Mouse (Mus musculus): Measurements from ENCODE around the gene Traf3. TPM values are rescaled to one million over a fixed set of nuclear protein-coding genes. Genes with fewer than 3 reads are reported as not detected.

Gene Traf3
- polyA plus RNA-seq (2017; shearing (Covaris generic)): 26.0 TPM

GRCm38 (mm10) chr12:111165831-111166591, at the start of gene Traf3:
Gene Traf3 (plus strand): TSS chr12:111166370.

DNA sequence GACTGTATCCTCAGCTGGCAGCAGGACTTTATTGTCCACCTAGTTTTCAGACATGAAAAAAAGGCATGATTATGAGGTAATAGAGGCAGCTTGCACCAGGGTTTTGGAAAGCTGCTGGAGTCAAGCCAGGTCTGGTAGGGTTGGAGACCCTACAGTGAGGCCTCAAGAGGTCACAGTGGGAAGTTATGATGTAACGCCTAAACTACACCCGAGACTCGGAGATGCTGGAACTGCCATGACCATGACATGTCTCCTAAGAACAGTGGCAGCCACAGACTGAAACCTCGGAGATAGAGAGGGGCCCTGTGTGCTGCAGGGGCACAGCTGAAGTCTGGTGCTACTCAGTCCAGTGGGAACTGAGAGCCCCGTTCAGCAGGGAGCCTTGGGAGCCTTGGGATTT, 18.3 kb downstream of the Traf3 start, which contains the start of gene 4930595D18Rik:
TSS of gene 4930595D18Rik (minus strand) at position 16 of the 400 bp plus-strand sequence.

GRCm38 (mm10) chr12:111270629-111271277, 104.6 kb downstream of the Traf3 start, which contains the start of gene Amn:
Gene Amn (plus strand): TSS chr12:111271095.

Other genes starting within 250 kb of the Traf3 start
- 1.1 TPM for gene Ankrd9, start 187.3 kb upstream of the Traf3 start, polyA plus RNA-seq (2017; shearing (Covaris generic))
- gene Rcor1, start 127.0 kb upstream of the Traf3 start, polyA plus RNA-seq (2017; shearing (Covaris generic)): 6.8 TPM
- 1.3 TPM for gene 4930595D18Rik, start 18.1 kb downstream of the Traf3 start, polyA plus RNA-seq (2017; shearing (Covaris generic))
- 0.35 TPM for gene Amn, start 104.7 kb downstream of the Traf3 start, polyA plus RNA-seq (2017; shearing (Covaris generic))
- gene Cdc42bpb, start 211.3 kb downstream of the Traf3 start, polyA plus RNA-seq (2017; shearing (Covaris generic)): 0.26 TPM
- not detected for gene Lbhd2, start 240.4 kb downstream of the Traf3 start, polyA plus RNA-seq (2017; shearing (Covaris generic))